Mouse (Mus musculus): ENCODE results near the gene Pheta2. TPM values are rescaled to one million over a fixed set of nuclear protein-coding genes. Genes with fewer than 3 reads are reported as not detected.

Pheta2 gene
- polyA plus RNA-seq (2014; fragmentation: Illumina TruSeq; extraction: RNeasy Lipid Tissue Mini Kit (QIAGEN cat#74804); ENCODE audit: low read depth, low replicate concordance), result 2.2 TPM

GRCm38 (mm10) chr15:82338593-82339112 lies at the start of gene Pheta2, which contains the start of the genes Naga and Smdt1:
TSS of gene Pheta2 (plus strand) at chr15:82338942.
TSS of gene Naga (minus strand) at chr15:82338925.
TSS of gene Smdt1 (plus strand) at chr15:82338959.

GRCm38 (mm10) chr15:82298764-82299561 lies 39.8 kb upstream of the Pheta2 start, which contains the start of gene Wbp2nl:
TSS of gene Wbp2nl (plus strand) at chr15:82298954.

GRCm38 (mm10) chr15:82354126-82354945 lies 15.6 kb downstream of the Pheta2 start, which contains the start of gene Ndufa6:
TSS of gene Ndufa6 (minus strand) at chr15:82354322.

GRCm38 (mm10) chr15:82379871-82380713 lies 41.4 kb downstream of the Pheta2 start, which contains the start of gene Cyp2d22:
TSS of gene Cyp2d22 (minus strand) at chr15:82380260.

GRCm38 (mm10) chr15:82393922-82394321 lies 55.2 kb downstream of the Pheta2 start, which contains the start of gene Cyp2d11:
TSS of gene Cyp2d11 (minus strand) at chr15:82394022.

Other genes starting within 250 kb of the Pheta2 start
- 6.2 TPM for gene Ccdc134, start 211.0 kb upstream of the Pheta2 start, polyA plus RNA-seq (2014; fragmentation: Illumina TruSeq; extraction: RNeasy Lipid Tissue Mini Kit (QIAGEN cat#74804); ENCODE audit: low read depth, low replicate concordance)
- gene Srebf2, start 191.8 kb upstream of the Pheta2 start, polyA plus RNA-seq (2014; fragmentation: Illumina TruSeq; extraction: RNeasy Lipid Tissue Mini Kit (QIAGEN cat#74804); ENCODE audit: low read depth, low replicate concordance), result 6.5 TPM
- not detected for gene Shisa8, start 126.1 kb upstream of the Pheta2 start, polyA plus RNA-seq (2014; fragmentation: Illumina TruSeq; extraction: RNeasy Lipid Tissue Mini Kit (QIAGEN cat#74804); ENCODE audit: low read depth, low replicate concordance)
- 2.2 TPM for gene Tnfrsf13c, start 114.6 kb upstream of the Pheta2 start, polyA plus RNA-seq (2014; fragmentation: Illumina TruSeq; extraction: RNeasy Lipid Tissue Mini Kit (QIAGEN cat#74804); ENCODE audit: low read depth, low replicate concordance)
- gene Cenpm, start 94.2 kb upstream of the Pheta2 start, polyA plus RNA-seq (2014; fragmentation: Illumina TruSeq; extraction: RNeasy Lipid Tissue Mini Kit (QIAGEN cat#74804); ENCODE audit: low read depth, low replicate concordance), result 1.5 TPM
- 0.71 TPM for gene 1500009C09Rik, start 86.5 kb upstream of the Pheta2 start, polyA plus RNA-seq (2014; fragmentation: Illumina TruSeq; extraction: RNeasy Lipid Tissue Mini Kit (QIAGEN cat#74804); ENCODE audit: low read depth, low replicate concordance)
- 13.0 TPM for gene Sept3, start 64.0 kb upstream of the Pheta2 start, polyA plus RNA-seq (2014; fragmentation: Illumina TruSeq; extraction: RNeasy Lipid Tissue Mini Kit (QIAGEN cat#74804); ENCODE audit: low read depth, low replicate concordance)
- gene Wbp2nl, start 40.0 kb upstream of the Pheta2 start, polyA plus RNA-seq (2014; fragmentation: Illumina TruSeq; extraction: RNeasy Lipid Tissue Mini Kit (QIAGEN cat#74804); ENCODE audit: low read depth, low replicate concordance), result 51.6 TPM
- 7.1 TPM for gene Naga, start within 50 bp of the Pheta2 start, polyA plus RNA-seq (2014; fragmentation: Illumina TruSeq; extraction: RNeasy Lipid Tissue Mini Kit (QIAGEN cat#74804); ENCODE audit: low read depth, low replicate concordance)
- gene Smdt1, start within 50 bp of the Pheta2 start, polyA plus RNA-seq (2014; fragmentation: Illumina TruSeq; extraction: RNeasy Lipid Tissue Mini Kit (QIAGEN cat#74804); ENCODE audit: low read depth, low replicate concordance), result 20.1 TPM
- 172 TPM for gene Ndufa6, start 15.4 kb downstream of the Pheta2 start, polyA plus RNA-seq (2014; fragmentation: Illumina TruSeq; extraction: RNeasy Lipid Tissue Mini Kit (QIAGEN cat#74804); ENCODE audit: low read depth, low replicate concordance)
- gene Cyp2d22, start 41.3 kb downstream of the Pheta2 start, polyA plus RNA-seq (2014; fragmentation: Illumina TruSeq; extraction: RNeasy Lipid Tissue Mini Kit (QIAGEN cat#74804); ENCODE audit: low read depth, low replicate concordance), result 2.9 TPM
- gene Cyp2d11, start 55.1 kb downstream of the Pheta2 start, polyA plus RNA-seq (2014; fragmentation: Illumina TruSeq; extraction: RNeasy Lipid Tissue Mini Kit (QIAGEN cat#74804); ENCODE audit: low read depth, low replicate concordance), result not detected
- gene Cyp2d10, start 68.3 kb downstream of the Pheta2 start, polyA plus RNA-seq (2014; fragmentation: Illumina TruSeq; extraction: RNeasy Lipid Tissue Mini Kit (QIAGEN cat#74804); ENCODE audit: low read depth, low replicate concordance), result not detected
- gene Cyp2d9, start 94.5 kb downstream of the Pheta2 start, polyA plus RNA-seq (2014; fragmentation: Illumina TruSeq; extraction: RNeasy Lipid Tissue Mini Kit (QIAGEN cat#74804); ENCODE audit: low read depth, low replicate concordance), result not detected
- not detected for gene Cyp2d12, start 216.1 kb downstream of the Pheta2 start, polyA plus RNA-seq (2014; fragmentation: Illumina TruSeq; extraction: RNeasy Lipid Tissue Mini Kit (QIAGEN cat#74804); ENCODE audit: low read depth, low replicate concordance)